Mouse (Mus musculus) hindbrain, embryonic 11.5 days (tissue): ENCODE data around the gene Rnf43. TPM values are rescaled to one million over a fixed set of nuclear protein-coding genes. Genes with fewer than 3 reads are reported as not detected.

Experiments used
- ATAC-seq: fragments of 200-750 bp; cut with Nextera tagmentation; 2 replicates; pipeline ENCODE4 v1.8.0; 2017; ENCODE audit warnings: mild to moderate bottlenecking, moderate TSS enrichment, moderate library complexity; ENCODE audit not compliant: low FRiP score
- DNase-seq: peaks from one replicate; pipeline ENCODE4 v3.0.0-alpha.2; 2015; ENCODE audit warnings: low spot score
- H3K27ac ChIP-seq: fragments of 300-500 bp; sonication (generic); 2 replicates; pipeline ENCODE4 v1.5.1; 2014; ENCODE audit warnings: mild to moderate bottlenecking, low read depth, low read length
- H3K27me3 ChIP-seq: fragments of 300-500 bp; sonication (generic); 2 replicates; pipeline ENCODE4 v1.6.1; 2014; ENCODE audit warnings: mild to moderate bottlenecking, low read length, moderate library complexity, mixed read lengths; ENCODE audit not compliant: control insufficient read depth, insufficient read depth
- H3K36me3 ChIP-seq: fragments of 300-500 bp; sonication (generic); 2 replicates; pipeline ENCODE4 v1.6.1; 2014; ENCODE audit warnings: mild to moderate bottlenecking, low read length, moderate library complexity, mixed read lengths; ENCODE audit not compliant: control insufficient read depth, insufficient read depth
- H3K4me1 ChIP-seq: fragments of 300-500 bp; sonication (generic); replicated peaks from 2 replicates; pipeline ENCODE4 v1.6.1; 2014; ENCODE audit warnings: low read length, mixed read lengths; ENCODE audit not compliant: control insufficient read depth, insufficient read depth
- H3K4me2 ChIP-seq: fragments of 300-500 bp; sonication (generic); replicated peaks from 2 replicates; pipeline ENCODE4 v1.6.1; 2014; ENCODE audit warnings: mild to moderate bottlenecking, low read depth, low read length
- H3K4me3 ChIP-seq: fragments of 300-500 bp; sonication (generic); 2 replicates; pipeline ENCODE4 v1.5.1; 2014; ENCODE audit warnings: low read depth, low read length
- H3K9ac ChIP-seq: fragments of 300-500 bp; sonication (generic); 2 replicates; pipeline ENCODE4 v1.6.1; 2014; ENCODE audit warnings: low read depth, low read length
- H3K9me3 ChIP-seq: fragments of 300-500 bp; sonication (generic); 2 replicates; pipeline ENCODE4 v1.6.1; 2016; ENCODE audit warnings: low read length; ENCODE audit not compliant: control insufficient read depth
- WGBS: fragments of 180-500 bp; shearing (Covaris S2); extraction: QIAGEN DNeasy Blood & Tissue Kit; methylation state at CpG from one replicate; pipeline ENCODE4 v1.1.7; 2014; 5-methylcytosine and 5-hydroxymethylcytosine counted together
- polyA plus RNA-seq: library from polyadenylated mRNA; unstranded; fragments of >200 nt; fragmentation: Nextera tagmentation; extraction: Ambion mirVana; gene quantifications from 2 replicates; pipeline ENCODE4 v1.2.1, GENCODE M21; 2014

Gene Rnf43
- polyA plus RNA-seq, 1 experiment from 2014 or later, result 1.5 TPM

DNA sequence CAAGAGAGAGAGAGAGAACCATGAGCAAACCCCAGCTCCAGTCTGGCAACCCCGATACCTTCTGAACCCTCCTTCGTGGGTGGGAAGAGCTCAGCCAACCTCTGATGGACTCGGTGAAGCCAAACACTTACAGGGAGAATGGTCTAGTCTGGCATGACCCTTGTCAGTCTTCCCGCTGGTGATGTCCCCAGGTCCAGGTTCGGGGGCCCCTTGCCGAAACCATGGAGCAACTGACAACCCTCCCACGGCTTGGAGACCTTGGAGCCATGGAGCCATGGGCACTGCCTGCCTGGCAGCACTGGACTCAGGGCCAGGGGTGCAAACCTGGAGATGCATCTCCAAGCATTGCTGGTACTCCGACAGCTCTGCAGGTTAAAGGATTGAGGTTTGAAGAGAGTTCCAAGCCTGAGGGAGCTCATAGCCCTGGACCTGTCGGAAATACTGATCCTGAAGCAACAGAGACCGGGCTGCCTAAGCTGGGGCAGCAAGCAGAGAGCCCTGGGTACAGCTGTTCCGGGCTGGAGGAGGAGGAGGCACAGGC, 98.7 kb downstream of the Rnf43 start:
- Histone ChIP-seq H3K27me3 (peaks cover 50% of the 10 kb centered on the region), H3K4me1 (peaks cover 6% of the 10 kb centered on the region), H3K4me3 (peak overlapping the region; percentile 36), H3K9ac (no peak overlapping the region), H3K27ac (no peak overlapping the region), H3K4me2 (peak overlapping the region; percentile 41), H3K36me3 (no peaks in the 10 kb centered on the region), H3K9me3 (no peaks in the 10 kb centered on the region)
- DNase-seq, result peak; percentile 3
- 65% methylated on average over 11 of the region's 11 CpGs for WGBS
- no peak for ATAC-seq

DNA sequence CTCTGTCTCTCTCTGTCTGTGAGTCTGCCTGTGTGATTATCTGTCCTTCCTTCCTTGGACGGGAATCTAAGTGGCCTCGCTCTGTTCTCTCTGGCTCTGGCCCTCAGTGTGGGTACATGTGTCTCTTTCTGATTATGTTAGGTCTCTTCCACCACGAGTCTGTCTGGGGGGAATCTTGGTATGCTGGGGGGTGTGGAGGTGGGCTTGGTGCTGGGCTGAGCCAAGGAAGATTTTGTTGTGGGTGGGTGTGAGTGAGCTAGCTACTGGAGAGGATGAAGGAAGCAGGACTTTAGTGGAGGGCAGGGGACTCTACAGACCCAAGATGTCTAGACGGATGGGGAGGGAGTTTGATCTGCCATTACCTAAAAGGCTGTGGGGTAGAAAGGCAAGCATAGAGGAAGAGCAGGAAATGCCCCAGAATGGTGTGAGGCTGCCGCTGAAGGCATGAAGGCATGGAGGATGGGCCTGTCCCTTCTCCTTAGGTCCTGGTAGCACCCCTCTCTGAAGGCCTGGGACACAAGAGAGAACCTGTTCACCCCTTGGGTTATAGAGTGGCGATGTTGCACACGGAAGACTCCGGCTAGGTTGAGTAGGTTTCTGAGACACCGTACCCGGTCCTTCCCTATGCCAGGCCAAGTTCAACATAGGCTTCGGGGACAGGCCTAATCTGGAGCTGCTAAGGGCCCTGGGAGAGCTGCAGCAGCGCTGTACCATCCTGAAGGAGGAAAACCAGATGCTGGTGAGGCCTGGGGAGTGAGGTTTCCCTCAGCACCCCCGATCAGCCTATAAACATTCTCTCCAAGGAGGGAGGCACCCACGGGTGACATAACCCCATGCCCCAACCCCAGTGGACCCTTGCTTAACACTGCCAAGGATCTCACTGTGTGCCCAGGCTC, 99.5 kb downstream of the Rnf43 start:
- peaks cover 55% of the 10 kb centered on the region for H3K27me3 ChIP-seq
- H3K9me3 ChIP-seq, result no peaks in the 10 kb centered on the region
- peak overlapping the region; percentile 19; the same call in 1 of the 2 replicates for H3K9ac ChIP-seq
- H3K4me3 ChIP-seq, result peak overlapping the region; percentile 14
- no peak overlapping the region for H3K27ac ChIP-seq
- DNase-seq (no peak), ATAC-seq (no peak)
- WGBS, result 71% methylated on average over 14 of the region's 14 CpGs
- H3K4me2 ChIP-seq, result peak overlapping the region; percentile 29
- H3K4me1 ChIP-seq, result peaks cover 6% of the 10 kb centered on the region
- no peaks in the 10 kb centered on the region for H3K36me3 ChIP-seq

DNA sequence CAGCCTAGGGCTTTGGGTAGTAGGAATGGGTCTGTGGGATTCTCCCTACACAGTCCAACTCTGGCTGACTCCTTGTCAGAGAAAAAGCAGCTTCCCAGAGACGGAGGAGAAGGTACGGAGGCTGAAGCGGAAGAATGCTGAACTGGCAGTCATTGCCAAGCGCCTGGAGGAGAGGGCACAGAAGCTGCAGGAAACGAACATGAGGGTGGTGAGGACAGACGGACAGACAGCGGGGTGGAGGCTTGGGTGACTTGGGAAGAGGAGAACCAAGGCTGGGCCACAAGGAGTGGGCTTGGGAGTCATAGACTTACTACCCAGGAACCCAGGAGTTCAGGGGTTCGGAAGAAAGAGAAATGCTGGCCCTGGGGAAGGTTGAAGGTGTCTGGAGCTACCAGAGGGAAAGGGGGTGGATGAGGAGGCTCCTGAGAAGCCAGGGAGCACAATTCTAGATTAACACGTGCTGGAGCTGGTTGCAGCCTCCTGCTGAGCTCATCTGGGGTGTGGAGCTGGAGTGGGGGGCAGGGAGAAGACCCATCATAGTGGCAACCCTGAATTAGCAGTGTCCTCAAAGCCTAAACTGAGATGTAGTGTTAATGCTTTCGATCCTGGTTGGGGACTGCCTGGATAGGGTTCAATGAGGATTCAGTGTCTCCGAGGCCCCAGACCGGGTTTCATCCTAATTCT, 100.3 kb downstream of the Rnf43 start:
- DNase-seq (peak; percentile 2), ATAC-seq (no peak)
- H3K27me3 ChIP-seq, result peaks cover 55% of the 10 kb centered on the region
- H3K9ac ChIP-seq, result 0 out of 2 replicates have a peak overlapping the region, but pooled peaks have one; percentile 23
- no peaks in the 10 kb centered on the region for H3K36me3 ChIP-seq
- 42% methylated on average over 12 of the region's 12 CpGs for WGBS
- peak overlapping the region; percentile 43; the same call in 1 of the 2 replicates for H3K4me3 ChIP-seq
- peak overlapping the region; percentile 87 for H3K4me2 ChIP-seq
- H3K9me3 ChIP-seq, result no peaks in the 10 kb centered on the region
- no peak overlapping the region for H3K27ac ChIP-seq
- peaks cover 6% of the 10 kb centered on the region for H3K4me1 ChIP-seq

- H3K4me2 ChIP-seq, result peak overlapping the region; percentile 87
- no peaks in the 10 kb centered on the region for H3K9me3 ChIP-seq
- H3K4me3 ChIP-seq, result peak overlapping the region; percentile 43
- peak overlapping the region; percentile 56 for H3K9ac ChIP-seq
- H3K27me3 ChIP-seq, result peaks cover 55% of the 10 kb centered on the region
- 1% methylated on average over 17 of the region's 17 CpGs for WGBS
- no peaks in the 10 kb centered on the region for H3K36me3 ChIP-seq
- H3K27ac ChIP-seq, result no peak overlapping the region
- ATAC-seq, result peak; percentile 70
- peaks cover 6% of the 10 kb centered on the region for H3K4me1 ChIP-seq
- DNase-seq, result peak; percentile 70
Measured at GRCm38 (mm10) chr11:87763511-87763987, 101.0 kb downstream of the Rnf43 start.

- H3K4me1 ChIP-seq, result peaks cover 6% of the 10 kb centered on the region
- ATAC-seq (peak; percentile 50), DNase-seq (peak; percentile 68)
- peak overlapping the region; percentile 87 for H3K4me2 ChIP-seq
- H3K4me3 ChIP-seq, result peak overlapping the region; percentile 43
- no peaks in the 10 kb centered on the region for H3K9me3 ChIP-seq
- no peaks in the 10 kb centered on the region for H3K36me3 ChIP-seq
- peaks cover 55% of the 10 kb centered on the region for H3K27me3 ChIP-seq
- peak overlapping the region; percentile 56 for H3K9ac ChIP-seq
- under 1% methylated on average over 63 of the region's 65 CpGs for WGBS
- peak overlapping the region; percentile 7; the same call in 1 of the 2 replicates for H3K27ac ChIP-seq
Measured at GRCm38 (mm10) chr11:87763988-87764876, 101.7 kb downstream of the Rnf43 start.

- WGBS, result 95% methylated on average over 4 of the region's 4 CpGs
Measured at GRCm38 (mm10) chr11:87768745-87769144, 106.2 kb downstream of the Rnf43 start.

GRCm38 (mm10) chr11:87770989-87771388, 108.5 kb downstream of the Rnf43 start:
- peaks cover 7% of the 10 kb centered on the region for H3K27me3 ChIP-seq
- DNase-seq (peak; percentile 81), ATAC-seq (no peak)
- no peaks in the 10 kb centered on the region for H3K9me3 ChIP-seq
- no peaks in the 10 kb centered on the region for H3K36me3 ChIP-seq
- no peak overlapping the region for H3K27ac ChIP-seq
- H3K4me1 ChIP-seq, result no peaks in the 10 kb centered on the region; the same call in 1 of the 2 replicates
- no peak overlapping the region for H3K4me3 ChIP-seq
- H3K9ac ChIP-seq, result no peak overlapping the region
- no peak overlapping the region for H3K4me2 ChIP-seq
- 62% methylated on average over 3 of the region's 3 CpGs for WGBS

More at GRCm38 (mm10) chr11:87768745-87769144, 106.2 kb downstream of the Rnf43 start:
- ATAC-seq, result no peak
- Histone ChIP-seq H3K4me2 (no peak overlapping the region), H3K27me3 (peaks cover 24% of the 10 kb centered on the region), H3K4me3 (no peak overlapping the region), H3K27ac (no peak overlapping the region), H3K4me1 (no peaks in the 10 kb centered on the region; the same call in 1 of the 2 replicates), H3K9me3 (no peaks in the 10 kb centered on the region), H3K36me3 (no peaks in the 10 kb centered on the region), H3K9ac (no peak overlapping the region)
- no peak for DNase-seq

GRCm38 (mm10) chr11:87772354-87772753, 109.8 kb downstream of the Rnf43 start:
- no peak overlapping the region for H3K4me3 ChIP-seq
- H3K9me3 ChIP-seq, result no peaks in the 10 kb centered on the region
- H3K4me1 ChIP-seq, result no peaks in the 10 kb centered on the region; the same call in 1 of the 2 replicates
- no peak overlapping the region for H3K4me2 ChIP-seq
- WGBS, result 91% methylated on average over 3 of the region's 3 CpGs
- H3K9ac ChIP-seq, result no peak overlapping the region
- no peak for DNase-seq
- no peak overlapping the region for H3K27ac ChIP-seq
- no peaks in the 10 kb centered on the region; the same call in 1 of the 2 replicates for H3K27me3 ChIP-seq
- no peak for ATAC-seq
- no peaks in the 10 kb centered on the region for H3K36me3 ChIP-seq
